Mouse (Mus musculus): ENCODE results near the gene Litaf. TPM values are rescaled to one million over a fixed set of nuclear protein-coding genes. Genes with fewer than 3 reads are reported as not detected.

Litaf gene
- polyA plus RNA-seq, 1 experiment: 103 TPM

GRCm38 (mm10) chr16:11069271-11069670, 3.3 kb upstream of the Litaf start:
- H3K79me2 ChIP-seq (ENCODE audit: control insufficient read depth, insufficient read depth): peaks cover 68% of the 10 kb centered on the region
- TF ChIP-seq MAX (IDR thresholded peaks at IDR 0.05; ENCODE audit: low read depth) (no peak), REST (IDR thresholded peaks at IDR 0.05; ENCODE audit: insufficient read depth, insufficient read length) (no peak), TCF3 (IDR thresholded peaks at IDR 0.05; ENCODE audit: insufficient read length, low read depth) (no peak), MYOD1 (IDR thresholded peaks at IDR 0.05; ENCODE audit: control insufficient read depth in 1 of 3, insufficient read length in 2 of 3, low read depth in 2 of 3) (no peak), SRF (IDR thresholded peaks at IDR 0.05; ENCODE audit: control insufficient read depth, insufficient read length, low read depth) (no peak), MYOG (IDR thresholded peaks at IDR 0.05; ENCODE audit: control insufficient read depth in 1 of 3, insufficient read depth in 1 of 3, insufficient read length in 2 of 3, low read depth in 2 of 3) (no peak), E2F4 (IDR thresholded peaks at IDR 0.05; ENCODE audit: insufficient read depth) (no peak), POLR2A (IDR thresholded peaks at IDR 0.05; ENCODE audit: insufficient read length, low read depth) (no peak), POLR2AphosphoS2 (IDR thresholded peaks at IDR 0.05; ENCODE audit: insufficient read length, low read depth) (no peak), USF1 (IDR thresholded peaks at IDR 0.05; ENCODE audit: low read depth) (no peak)
- H3ac ChIP-seq (ENCODE audit: control insufficient read depth, insufficient read length): no peak overlapping the region
- H3K4me3 ChIP-seq: no peak overlapping the region
- no peak overlapping the region for H3K4me2 ChIP-seq (ENCODE audit: low read depth)
- H3K36me3 ChIP-seq (ENCODE audit: control insufficient read depth, insufficient read depth): peaks cover 7% of the 10 kb centered on the region
- H3K27me3 ChIP-seq (ENCODE audit: control insufficient read depth, insufficient read depth, insufficient read length): no peaks in the 10 kb centered on the region

GRCm38 (mm10) chr16:11068666-11069065, 2.7 kb upstream of the Litaf start:
- Histone ChIP-seq H3K4me3 (no peak overlapping the region), H3K4me2 (ENCODE audit: low read depth) (no peak overlapping the region), H3ac (ENCODE audit: control insufficient read depth, insufficient read length) (no peak overlapping the region), H3K79me2 (ENCODE audit: control insufficient read depth, insufficient read depth) (peaks cover 62% of the 10 kb centered on the region), H3K36me3 (ENCODE audit: control insufficient read depth, insufficient read depth) (peaks cover 1% of the 10 kb centered on the region), H3K27me3 (ENCODE audit: control insufficient read depth, insufficient read depth, insufficient read length) (no peaks in the 10 kb centered on the region)
- TF ChIP-seq USF1 (IDR thresholded peaks at IDR 0.05; ENCODE audit: low read depth) (no peak), TCF12 (IDR thresholded peaks at IDR 0.05; ENCODE audit: insufficient read depth, poor library complexity, severe bottlenecking) (no peak), MAX (IDR thresholded peaks at IDR 0.05; ENCODE audit: low read depth) (no peak), POLR2A (IDR thresholded peaks at IDR 0.05; ENCODE audit: insufficient read length, low read depth) (no peak), MYOG (IDR thresholded peaks at IDR 0.05; ENCODE audit: control insufficient read depth in 1 of 3, insufficient read depth in 1 of 3, insufficient read length in 2 of 3, low read depth in 2 of 3) (no peak), TCF3 (IDR thresholded peaks at IDR 0.05; ENCODE audit: insufficient read length, low read depth) (no peak), REST (IDR thresholded peaks at IDR 0.05; ENCODE audit: insufficient read depth, insufficient read length) (no peak)

- peak overlapping the region; percentile 62 for H3ac ChIP-seq (ENCODE audit: control insufficient read depth, insufficient read length)
- no peaks in the 10 kb centered on the region for H3K27me3 ChIP-seq (ENCODE audit: control insufficient read depth, insufficient read depth, insufficient read length)
- H3K4me3 ChIP-seq: peak overlapping the region; percentile 63
- no peak for TF ChIP-seq USF1 (IDR thresholded peaks at IDR 0.05; ENCODE audit: low read depth)
- peak in 2 of 3 experiments; percentile 39 to 64 for TF ChIP-seq MYOD1 (IDR thresholded peaks at IDR 0.05; ENCODE audit: control insufficient read depth in 1 of 3, insufficient read length in 2 of 3, low read depth in 2 of 3)
- no peak for TF ChIP-seq POLR2AphosphoS2 (IDR thresholded peaks at IDR 0.05; ENCODE audit: insufficient read length, low read depth)
- no peak for TF ChIP-seq SRF (IDR thresholded peaks at IDR 0.05; ENCODE audit: control insufficient read depth, insufficient read length, low read depth)
- TF ChIP-seq MYOG (IDR thresholded peaks at IDR 0.05; ENCODE audit: control insufficient read depth in 1 of 3, insufficient read depth in 1 of 3, insufficient read length in 2 of 3, low read depth in 2 of 3): peak in 1 of 3 experiments; percentile 68
- no peak for TF ChIP-seq REST (IDR thresholded peaks at IDR 0.05; ENCODE audit: insufficient read depth, insufficient read length)
- H3K4me2 ChIP-seq (ENCODE audit: low read depth): peak overlapping the region; percentile 98
- peaks cover 52% of the 10 kb centered on the region for H3K79me2 ChIP-seq (ENCODE audit: control insufficient read depth, insufficient read depth)
- no peaks in the 10 kb centered on the region for H3K36me3 ChIP-seq (ENCODE audit: control insufficient read depth, insufficient read depth)
Observed at GRCm38 (mm10) chr16:11066833-11067191, 855 bp upstream of the Litaf start.

- H3ac ChIP-seq (ENCODE audit: control insufficient read depth, insufficient read length): no peak overlapping the region
- H3K27me3 ChIP-seq (ENCODE audit: control insufficient read depth, insufficient read depth, insufficient read length): no peaks in the 10 kb centered on the region
- H3K79me2 ChIP-seq (ENCODE audit: control insufficient read depth, insufficient read depth): peaks cover 39% of the 10 kb centered on the region
- TF ChIP-seq POLR2AphosphoS2 (IDR thresholded peaks at IDR 0.05; ENCODE audit: insufficient read length, low read depth): no peak
- no peak for TF ChIP-seq REST (IDR thresholded peaks at IDR 0.05; ENCODE audit: insufficient read depth, insufficient read length)
- TF ChIP-seq MYOG (IDR thresholded peaks at IDR 0.05; ENCODE audit: control insufficient read depth in 1 of 3, insufficient read depth in 1 of 3, insufficient read length in 2 of 3, low read depth in 2 of 3): no peak
- TF ChIP-seq MYOD1 (IDR thresholded peaks at IDR 0.05; ENCODE audit: control insufficient read depth in 1 of 3, insufficient read length in 2 of 3, low read depth in 2 of 3): no peak
- TF ChIP-seq USF1 (IDR thresholded peaks at IDR 0.05; ENCODE audit: low read depth): no peak
- TF ChIP-seq MAX (IDR thresholded peaks at IDR 0.05; ENCODE audit: low read depth): no peak
- no peak for TF ChIP-seq TCF12 (IDR thresholded peaks at IDR 0.05; ENCODE audit: insufficient read depth, poor library complexity, severe bottlenecking)
- no peak for TF ChIP-seq CEBPB (IDR thresholded peaks at IDR 0.05; ENCODE audit: insufficient read depth, poor library complexity, severe bottlenecking)
- TF ChIP-seq TCF3 (IDR thresholded peaks at IDR 0.05; ENCODE audit: insufficient read length, low read depth): no peak
- no peak for TF ChIP-seq POLR2A (IDR thresholded peaks at IDR 0.05; ENCODE audit: insufficient read length, low read depth)
- no peak for TF ChIP-seq E2F4 (IDR thresholded peaks at IDR 0.05; ENCODE audit: insufficient read depth)
- no peak for TF ChIP-seq SRF (IDR thresholded peaks at IDR 0.05; ENCODE audit: control insufficient read depth, insufficient read length, low read depth)
- peak overlapping the region; percentile 63 for H3K4me3 ChIP-seq
- no peaks in the 10 kb centered on the region for H3K36me3 ChIP-seq (ENCODE audit: control insufficient read depth, insufficient read depth)
- peak overlapping the region; percentile 94 for H3K4me2 ChIP-seq (ENCODE audit: low read depth)
Observed at GRCm38 (mm10) chr16:11065431-11065830, 526 bp downstream of the Litaf start.

- no peak overlapping the region for H3ac ChIP-seq (ENCODE audit: control insufficient read depth, insufficient read length)
- no peak for TF ChIP-seq MYOG (IDR thresholded peaks at IDR 0.05; ENCODE audit: control insufficient read depth in 1 of 3, insufficient read depth in 1 of 3, insufficient read length in 2 of 3, low read depth in 2 of 3)
- TF ChIP-seq REST (IDR thresholded peaks at IDR 0.05; ENCODE audit: insufficient read depth, insufficient read length): no peak
- no peak for TF ChIP-seq USF1 (IDR thresholded peaks at IDR 0.05; ENCODE audit: low read depth)
- no peak for TF ChIP-seq TCF12 (IDR thresholded peaks at IDR 0.05; ENCODE audit: insufficient read depth, poor library complexity, severe bottlenecking)
- no peak for TF ChIP-seq POLR2A (IDR thresholded peaks at IDR 0.05; ENCODE audit: insufficient read length, low read depth)
- TF ChIP-seq SRF (IDR thresholded peaks at IDR 0.05; ENCODE audit: control insufficient read depth, insufficient read length, low read depth): no peak
- TF ChIP-seq MYOD1 (IDR thresholded peaks at IDR 0.05; ENCODE audit: control insufficient read depth in 1 of 3, insufficient read length in 2 of 3, low read depth in 2 of 3): no peak
- no peak for TF ChIP-seq E2F4 (IDR thresholded peaks at IDR 0.05; ENCODE audit: insufficient read depth)
- TF ChIP-seq MAX (IDR thresholded peaks at IDR 0.05; ENCODE audit: low read depth): no peak
- no peak for TF ChIP-seq POLR2AphosphoS2 (IDR thresholded peaks at IDR 0.05; ENCODE audit: insufficient read length, low read depth)
- TF ChIP-seq CEBPB (IDR thresholded peaks at IDR 0.05; ENCODE audit: insufficient read depth, poor library complexity, severe bottlenecking): no peak
- peaks cover 32% of the 10 kb centered on the region for H3K79me2 ChIP-seq (ENCODE audit: control insufficient read depth, insufficient read depth)
- no peak overlapping the region for H3K4me2 ChIP-seq (ENCODE audit: low read depth)
- H3K36me3 ChIP-seq (ENCODE audit: control insufficient read depth, insufficient read depth): no peaks in the 10 kb centered on the region
- no peaks in the 10 kb centered on the region for H3K27me3 ChIP-seq (ENCODE audit: control insufficient read depth, insufficient read depth, insufficient read length)
- no peak overlapping the region for H3K4me3 ChIP-seq
Observed at GRCm38 (mm10) chr16:11064742-11065141, 1.2 kb downstream of the Litaf start.
